Mouse (Mus musculus) heart, embryonic 12.5 days (tissue): ENCODE data around the gene Pou1f1. TPM values are rescaled to one million over a fixed set of nuclear protein-coding genes. Genes with fewer than 3 reads are reported as not detected.

Source experiments
- ATAC-seq: fragments of 200-750 bp; cut with Nextera tagmentation; 2 replicates; pipeline ENCODE4 v1.8.0; 2017; ENCODE audit warnings: moderate TSS enrichment, moderate library complexity; ENCODE audit not compliant: insufficient number of reproducible peaks, low FRiP score
- H3K27ac ChIP-seq: fragments of 300-500 bp; sonication (generic); 2 replicates; pipeline ENCODE4 v1.5.1; 2016; ENCODE audit warnings: mild to moderate bottlenecking, moderate library complexity; ENCODE audit not compliant: poor library complexity, severe bottlenecking
- H3K27me3 ChIP-seq: fragments of 300-500 bp; sonication (generic); replicated peaks from 2 replicates; pipeline ENCODE4 v1.6.1; 2016; ENCODE audit warnings: mild to moderate bottlenecking, moderate library complexity
- H3K36me3 ChIP-seq: fragments of 300-500 bp; sonication (generic); 2 replicates; pipeline ENCODE4 v1.6.1; 2016; ENCODE audit warnings: mild to moderate bottlenecking, moderate library complexity
- H3K4me1 ChIP-seq: fragments of 300-500 bp; sonication (generic); replicated peaks from 2 replicates; pipeline ENCODE4 v1.6.1; 2016; ENCODE audit warnings: mild to moderate bottlenecking
- H3K4me2 ChIP-seq: fragments of 300-500 bp; sonication (generic); 2 replicates; pipeline ENCODE4 v1.6.1; 2016; ENCODE audit warnings: mild to moderate bottlenecking, moderate library complexity
- H3K4me3 ChIP-seq: fragments of 300-500 bp; sonication (generic); 2 replicates; pipeline ENCODE4 v1.5.1; 2016; ENCODE audit warnings: mild to moderate bottlenecking
- H3K9ac ChIP-seq: fragments of 300-500 bp; sonication (generic); 2 replicates; pipeline ENCODE4 v1.6.1; 2016; ENCODE audit warnings: mild to moderate bottlenecking, moderate library complexity
- H3K9me3 ChIP-seq: fragments of 300-500 bp; sonication (generic); replicated peaks from 2 replicates; pipeline ENCODE4 v1.6.1; 2016; ENCODE audit warnings: mild to moderate bottlenecking, moderate library complexity
- WGBS: fragments of 180-500 bp; shearing (Covaris S2); methylation state at CpG from one replicate; pipeline ENCODE4 v1.1.7; 2016; 5-methylcytosine and 5-hydroxymethylcytosine counted together
- polyA plus RNA-seq: library from polyadenylated mRNA; unstranded; fragments of >200 nt; fragmentation: Nextera tagmentation; extraction: Ambion mirVana; gene quantifications from 2 replicates; pipeline ENCODE4 v1.2.1, GENCODE M21; 2016

Pou1f1 gene
- polyA plus RNA-seq, 1 experiment from 2014 or later: not detected

DNA sequence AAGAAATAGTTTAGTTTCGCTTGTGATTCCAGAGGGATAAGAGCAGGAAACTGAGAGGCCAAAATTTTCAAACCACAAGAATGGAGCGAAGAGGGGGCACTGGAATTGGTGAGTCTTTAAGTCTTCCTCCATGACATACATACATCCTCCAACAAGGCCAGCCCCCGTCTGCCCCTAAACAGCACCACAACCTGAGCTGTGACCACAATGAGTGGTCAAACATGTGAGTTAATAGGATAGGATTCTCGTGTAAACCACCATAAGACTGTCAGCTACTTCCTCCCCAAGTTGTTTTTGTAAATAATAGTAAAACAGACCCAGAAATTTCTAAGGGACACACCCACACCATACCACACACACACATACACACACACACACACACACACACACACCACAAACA is 48.5 kb downstream of the Pou1f1 start:
- Histone ChIP-seq H3K27me3 (no peaks in the 10 kb centered on the region), H3K27ac (no peak overlapping the region), H3K9ac (no peak overlapping the region), H3K9me3 (no peaks in the 10 kb centered on the region), H3K4me2 (no peak overlapping the region), H3K4me3 (no peak overlapping the region), H3K4me1 (no peaks in the 10 kb centered on the region), H3K36me3 (no peaks in the 10 kb centered on the region)
- 67% methylated on average over 4 of the region's 4 CpGs for WGBS
- ATAC-seq: no peak

DNA sequence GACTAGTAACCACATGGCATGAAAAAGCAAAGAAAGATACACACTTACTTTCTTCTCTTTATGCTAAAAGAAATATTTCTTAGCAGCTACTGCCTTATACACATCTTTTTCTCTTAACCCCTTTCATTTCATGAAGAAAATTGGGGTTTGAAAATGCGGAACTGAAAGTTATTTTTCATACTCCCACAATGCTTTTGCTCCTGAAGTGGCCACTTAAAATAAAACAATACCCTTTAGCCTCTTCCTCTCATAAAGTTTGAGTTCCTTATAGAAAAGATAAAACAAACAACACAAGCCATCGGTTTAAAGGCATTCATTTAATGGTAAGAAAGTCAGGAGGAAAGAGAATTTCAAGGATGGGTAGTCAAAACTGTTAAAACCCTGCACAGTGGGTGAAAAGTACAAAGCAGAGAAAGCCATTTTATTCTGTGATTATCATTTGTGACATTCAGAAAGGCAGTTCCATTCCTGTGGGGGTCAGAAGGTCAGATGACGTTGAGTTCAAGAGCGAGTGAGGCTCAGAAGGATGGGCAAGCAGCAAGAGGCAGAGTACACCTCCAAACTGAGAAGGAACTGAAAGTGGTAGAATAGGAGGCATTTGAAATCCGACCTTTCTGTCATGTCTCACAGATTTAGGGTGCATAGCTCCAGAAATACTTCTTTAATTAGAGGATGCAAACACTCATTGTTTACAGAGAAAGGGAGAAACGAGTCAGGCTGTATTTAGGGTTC is 57.2 kb downstream of the Pou1f1 start:
- 60% methylated on average over 6 of the region's 6 CpGs for WGBS
- no peak for ATAC-seq
- no peak overlapping the region for H3K4me3 ChIP-seq
- no peaks in the 10 kb centered on the region for H3K9me3 ChIP-seq
- no peaks in the 10 kb centered on the region for H3K4me1 ChIP-seq
- H3K4me2 ChIP-seq: no peak overlapping the region
- H3K27me3 ChIP-seq: no peaks in the 10 kb centered on the region
- no peak overlapping the region for H3K9ac ChIP-seq
- H3K36me3 ChIP-seq: no peaks in the 10 kb centered on the region
- H3K27ac ChIP-seq: no peak overlapping the region

Other genes with a start within 250 kb of the Pou1f1 start
- 61.0 and 63.3 TPM in 2 replicates for gene Chmp2b, start 42.2 kb downstream of the Pou1f1 start, polyA plus RNA-seq